Mouse (Mus musculus) ES-Bruce4 (cell line): ENCODE measurements at regions not wholly inside any gene's neighbourhood (a gene's known extent, or its start where the extent isn't known, plus 50 kb on each side); places are given as distances from the start of the nearest gene placed in this dataset.

ENCODE experiments used
- H3K27ac ChIP-seq: 2 replicates; pipeline ENCODE4 v1.5.1; 2012; ENCODE audit warnings: low read length, inconsistent platforms; ENCODE audit not compliant: insufficient read depth
- H3K27me3 ChIP-seq: 2 replicates; pipeline ENCODE4 v1.6.1; 2012; ENCODE audit warnings: mild to moderate bottlenecking, low read length, inconsistent platforms; ENCODE audit not compliant: control insufficient read depth, poor library complexity, insufficient read depth, severe bottlenecking
- H3K36me3 ChIP-seq: 2 replicates; pipeline ENCODE4 v1.6.1; 2012; ENCODE audit warnings: inconsistent platforms, mild to moderate bottlenecking, low read length, moderate library complexity; ENCODE audit not compliant: control insufficient read depth, poor library complexity, insufficient read depth, severe bottlenecking
- H3K4me1 ChIP-seq: one replicate; pipeline ENCODE4 v1.8.1; 2011; ENCODE audit warnings: low read length; ENCODE audit not compliant: control insufficient read depth, insufficient read depth
- H3K4me3 ChIP-seq: 2 replicates; pipeline ENCODE4 v1.5.1; 2011; ENCODE audit warnings: low read depth, mild to moderate bottlenecking, low read length
- H3K9ac ChIP-seq: 2 replicates; pipeline ENCODE4 v1.6.1; 2012; ENCODE audit warnings: low read depth, mild to moderate bottlenecking, inconsistent platforms; ENCODE audit not compliant: poor library complexity, severe bottlenecking
- H3K9me3 ChIP-seq: replicated peaks from 2 replicates; pipeline ENCODE4 v1.6.1; 2012; ENCODE audit warnings: mild to moderate bottlenecking, low read length, inconsistent platforms; ENCODE audit not compliant: control insufficient read depth, poor library complexity, insufficient read depth, severe bottlenecking
- CTCF ChIP-seq: IDR thresholded peaks from one replicate; pipeline ENCODE4 v1.8.1; 2011; ENCODE audit warnings: low read depth, low read length
- EP300 ChIP-seq: IDR thresholded peaks from 2 replicates; pipeline ENCODE4 v1.6.1; 2011; ENCODE audit warnings: low read depth, low read length; ENCODE audit not compliant: insufficient read depth
- POLR2A ChIP-seq: IDR thresholded peaks from one replicate; pipeline ENCODE4 v1.8.1; 2011; ENCODE audit warnings: low read length; ENCODE audit not compliant: insufficient read depth

DNA sequence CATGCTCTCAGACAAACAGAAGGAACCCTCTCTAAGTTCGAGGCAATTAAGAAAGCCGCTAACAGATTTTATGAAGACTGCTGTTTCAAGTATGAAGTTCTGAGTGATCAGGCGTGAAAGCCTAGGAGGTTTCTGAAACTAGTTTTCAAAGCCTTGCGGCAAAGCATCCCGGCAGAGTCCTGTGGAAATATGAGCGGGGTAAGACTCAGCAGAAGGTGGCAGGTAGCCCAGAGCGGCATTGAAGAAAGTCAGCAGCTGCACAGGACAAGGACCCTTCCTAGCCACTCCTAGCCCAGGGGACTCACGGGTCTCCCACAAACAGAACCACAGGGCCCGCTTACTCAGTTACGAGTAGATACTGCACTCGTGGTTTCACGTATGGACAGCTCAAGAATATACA, 54.8 kb upstream of the Zfp280d start:
- Histone ChIP-seq H3K27me3 (no peaks in the 10 kb centered on the region; the same call in 1 of the 2 replicates), H3K9me3 (no peaks in the 10 kb centered on the region), H3K36me3 (no peaks in the 10 kb centered on the region), H3K4me3 (no peak overlapping the region), H3K9ac (no peak overlapping the region), H3K4me1 (no peaks in the 10 kb centered on the region), H3K27ac (no peak overlapping the region)
- TF ChIP-seq EP300 (no peak), POLR2A (no peak), CTCF (no peak)

DNA sequence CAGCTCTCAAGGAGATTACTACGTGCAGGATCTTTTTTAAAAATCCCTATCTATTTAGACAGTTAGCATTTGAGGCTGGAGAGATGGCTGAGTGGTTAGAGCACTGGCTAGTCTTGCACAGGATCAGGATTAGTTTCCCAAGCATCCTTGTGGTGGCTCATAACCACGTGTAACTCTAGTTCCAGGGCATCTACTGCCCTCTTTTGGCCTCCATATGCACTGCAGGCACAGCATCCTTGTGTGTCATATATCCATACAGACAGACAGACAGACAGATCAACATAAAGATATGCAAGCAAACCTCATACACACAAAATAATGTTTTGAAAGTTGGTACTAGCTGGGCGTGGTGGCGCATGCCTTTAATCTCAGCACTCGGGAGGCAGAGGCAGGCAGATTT, 53.3 kb upstream of the Zfp280d start:
- no peaks in the 10 kb centered on the region; the same call in 1 of the 2 replicates for H3K27me3 ChIP-seq
- TF ChIP-seq CTCF: peak; percentile 27
- TF ChIP-seq EP300: no peak
- no peaks in the 10 kb centered on the region for H3K9me3 ChIP-seq
- no peak overlapping the region for H3K27ac ChIP-seq
- no peak overlapping the region for H3K9ac ChIP-seq
- no peak overlapping the region for H3K4me3 ChIP-seq
- no peaks in the 10 kb centered on the region for H3K4me1 ChIP-seq
- H3K36me3 ChIP-seq: no peaks in the 10 kb centered on the region
